Mouse (Mus musculus): ENCODE measurements at regions not wholly inside any gene's neighbourhood (a gene's known extent, or its start where the extent isn't known, plus 50 kb on each side); places are given as distances from the start of the nearest gene placed in this dataset.

DNA sequence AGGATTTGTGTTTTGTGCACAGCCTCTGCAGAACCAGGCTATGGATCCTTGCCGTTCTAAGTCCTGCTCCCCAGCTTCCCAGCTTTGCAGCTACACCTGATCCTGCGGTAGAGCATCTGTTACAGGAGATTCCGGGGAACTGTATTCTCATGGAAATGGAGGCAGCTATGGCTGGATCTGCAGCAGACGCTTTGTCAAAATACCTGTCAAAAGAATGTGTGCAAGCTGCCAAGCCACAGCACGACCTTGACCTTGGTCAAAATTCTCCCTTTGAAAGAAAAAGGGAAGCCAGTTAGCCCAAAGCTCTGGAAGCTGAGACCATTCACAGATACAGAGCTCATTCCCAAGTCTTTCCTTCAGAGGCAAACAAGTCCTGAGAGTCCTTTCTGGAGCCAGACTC, 255.3 kb downstream of the Med13l start:
- no peak for DNase-seq (ENCODE audit: low spot score)

DNA sequence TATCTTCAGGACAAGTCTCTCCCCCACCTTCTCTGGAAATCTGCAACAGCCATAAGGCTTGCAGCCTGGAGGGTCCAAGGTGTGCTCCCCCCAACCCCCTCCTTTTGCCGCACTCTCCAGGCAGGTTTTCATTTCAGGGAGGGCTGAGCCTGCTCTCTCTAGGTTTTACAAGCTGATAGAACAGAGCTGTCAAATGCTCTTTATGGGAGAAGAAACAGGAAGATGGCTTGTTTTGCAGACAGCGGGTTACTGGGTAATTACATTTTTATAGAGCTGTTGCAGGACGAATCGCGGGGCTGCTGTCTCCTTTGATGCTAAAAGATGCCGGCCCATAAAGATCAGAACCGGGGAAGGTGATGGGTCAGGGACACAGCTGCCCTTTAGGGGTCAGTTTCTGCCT, 257.8 kb downstream of the Med13l start:
- no peak for DNase-seq (ENCODE audit: low spot score)

- no peak for DNase-seq (ENCODE audit: low spot score)
These were observed 264.3 kb downstream of the Med13l start for GRCm38 (mm10) chr5:118824791-118825190.

DNA sequence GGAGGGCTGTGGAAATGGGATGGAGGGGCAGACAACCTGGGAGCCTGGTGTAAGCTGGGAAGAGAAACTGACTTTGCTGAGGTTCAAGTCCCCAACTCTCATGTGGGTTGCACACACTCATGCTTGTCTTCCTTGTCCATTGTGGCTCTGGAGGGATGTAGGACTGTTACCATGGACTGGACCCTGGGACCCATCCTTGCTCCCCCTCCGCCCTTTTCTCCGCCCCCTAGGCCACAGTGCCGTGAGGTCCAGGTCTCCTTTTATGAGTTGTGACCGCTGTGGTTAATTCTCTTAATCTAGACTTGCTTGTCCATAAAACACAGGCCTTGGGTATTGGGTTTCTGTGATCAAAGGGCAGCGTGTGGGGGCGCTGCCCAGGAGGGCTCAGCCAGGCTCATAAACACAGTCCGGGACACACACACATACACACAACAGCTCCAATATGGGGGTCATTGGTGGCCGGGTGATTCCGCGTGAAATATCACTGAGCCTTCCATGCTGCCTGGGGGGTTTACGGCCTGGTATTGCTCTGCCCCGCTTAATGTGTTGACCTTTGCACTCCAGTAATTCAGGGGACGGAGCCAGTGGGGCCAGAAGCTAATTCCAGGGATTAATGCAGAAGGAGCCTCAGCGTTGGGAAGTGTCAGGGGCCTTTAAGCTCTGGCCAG, 268.7 kb downstream of the Med13l start:
- DNase-seq (ENCODE audit: low spot score), result peak; percentile 69

DNA sequence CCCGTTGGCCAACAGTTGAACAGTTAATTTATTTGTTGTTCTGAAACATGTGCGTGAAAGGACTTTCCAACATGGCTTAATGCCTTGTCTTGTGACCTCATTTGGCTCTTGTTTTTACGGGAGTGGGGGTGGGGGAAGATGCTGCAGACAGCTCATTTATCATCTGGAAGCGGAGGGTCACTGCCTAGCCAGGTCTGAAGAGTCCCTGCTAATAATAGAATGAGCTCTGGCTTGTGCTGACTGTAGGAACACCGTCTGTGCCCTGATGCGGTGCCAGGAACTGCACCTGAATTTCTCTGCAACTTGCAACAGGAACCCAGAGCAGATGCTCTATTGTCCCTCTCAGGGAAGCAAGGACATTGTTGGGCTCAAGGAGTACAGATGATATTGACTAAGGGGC, 272.2 kb downstream of the Med13l start:
- DNase-seq (ENCODE audit: low spot score), result peak; percentile 57

DNA sequence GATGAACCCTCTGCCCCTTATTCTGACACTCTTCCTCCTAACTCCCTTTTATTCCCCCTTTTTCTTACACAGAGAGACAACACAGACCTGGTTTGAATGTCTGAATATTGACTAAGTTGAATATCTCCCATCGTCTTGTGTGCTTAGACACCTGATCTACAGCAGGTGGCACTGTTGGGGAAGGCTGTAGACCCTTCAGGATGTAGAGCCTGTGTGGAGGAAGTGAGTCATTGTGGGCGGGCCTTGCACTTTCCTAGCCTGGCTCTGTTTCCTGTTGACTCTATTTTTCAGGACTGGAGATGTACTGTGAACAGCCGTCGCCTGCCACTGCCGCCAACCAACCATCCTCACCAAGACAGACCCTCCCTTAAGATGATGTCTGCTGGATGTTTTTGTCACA, 273.6 kb downstream of the Med13l start:
- DNase-seq (ENCODE audit: low spot score), result no peak

- DNase-seq (ENCODE audit: low spot score), result no peak
These were observed 276.5 kb downstream of the Med13l start for GRCm38 (mm10) chr5:118837001-118837400.

- no peak for DNase-seq (ENCODE audit: low spot score)
These were observed 277.9 kb downstream of the Med13l start for GRCm38 (mm10) chr5:118838421-118838820.

DNA sequence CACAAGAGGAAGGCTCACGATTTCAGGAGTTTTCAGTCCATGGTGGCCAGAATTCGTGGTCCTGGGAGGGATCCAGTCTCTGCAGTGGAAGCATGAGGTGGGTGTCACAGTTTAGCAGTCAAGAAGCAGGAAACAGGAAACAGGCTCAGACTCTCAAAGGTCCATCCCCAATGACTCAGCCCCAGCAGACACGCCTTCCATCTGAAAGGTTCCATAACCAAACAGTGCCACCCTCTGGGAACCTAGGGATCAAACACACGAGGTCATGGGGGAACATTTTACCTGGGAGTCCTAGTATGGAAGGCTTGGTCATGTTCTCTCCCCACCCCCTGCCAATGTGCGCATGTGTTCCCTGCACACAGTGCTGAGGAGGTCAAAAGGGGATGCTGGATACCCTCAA, 279.4 kb downstream of the Med13l start:
- peak; percentile 27 for DNase-seq (ENCODE audit: low spot score)

DNA sequence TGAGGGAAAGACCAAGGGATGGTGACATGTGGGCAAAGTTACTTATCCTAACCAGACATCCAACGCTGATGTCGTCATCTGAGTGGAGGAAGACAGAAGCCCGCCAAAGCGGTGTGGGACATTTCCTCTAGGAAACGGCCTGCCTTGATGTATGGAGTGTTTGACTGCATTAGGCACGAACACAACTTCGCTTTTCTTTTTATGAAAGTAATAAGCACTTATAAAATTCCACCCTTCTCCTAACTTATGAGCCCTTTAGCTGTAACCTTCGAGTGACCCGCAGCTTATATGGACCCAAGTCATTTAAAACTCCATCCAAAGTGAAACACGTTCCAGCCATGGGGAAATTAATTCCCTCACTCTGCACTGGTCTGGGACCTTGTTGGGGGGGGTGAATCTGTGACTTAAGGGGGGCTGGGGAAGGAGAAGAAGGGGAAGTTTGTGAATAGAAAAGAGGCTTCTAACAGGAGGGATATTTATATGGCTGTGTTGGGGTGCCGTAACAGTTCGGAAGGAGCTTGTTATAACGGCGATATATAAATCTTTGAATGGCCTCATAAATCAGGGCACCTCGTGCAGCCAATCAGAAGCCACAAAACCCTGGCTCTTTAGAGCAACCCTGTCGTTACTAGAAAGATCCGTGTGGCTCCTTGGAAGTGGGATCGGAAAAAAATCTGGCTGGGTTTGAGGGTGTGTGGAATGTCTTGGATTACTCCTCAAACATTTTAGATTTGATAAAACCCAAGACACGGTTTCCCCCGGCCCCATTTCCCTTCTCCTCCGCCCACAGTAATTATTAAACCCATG, 280.9 kb downstream of the Med13l start:
- no peak for DNase-seq (ENCODE audit: low spot score)

DNA sequence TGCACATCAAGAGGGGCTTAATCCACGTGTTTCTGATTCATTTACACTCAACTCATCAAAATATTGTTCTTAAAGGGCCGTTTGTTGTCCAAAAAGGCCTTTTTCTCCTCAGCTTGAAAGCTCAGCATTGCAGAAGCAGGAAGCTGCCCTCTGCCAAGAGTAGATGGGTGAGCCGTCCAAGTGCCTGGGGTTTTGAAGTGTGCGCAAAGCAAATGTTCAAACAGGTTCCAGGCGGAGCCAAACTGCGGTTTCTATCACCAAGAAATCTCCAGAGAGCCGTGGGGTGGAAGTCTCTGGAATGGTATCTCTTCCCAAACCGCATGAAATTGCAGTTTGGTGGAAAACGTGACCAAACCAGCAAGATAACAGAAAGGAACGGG, 281.5 kb downstream of the Med13l start:
- no peak for DNase-seq (ENCODE audit: low spot score)

GRCm38 (mm10) chr5:118857001-118857400, 296.5 kb downstream of the Med13l start:
- no peak for DNase-seq (ENCODE audit: low spot score)

GRCm38 (mm10) chr5:118861143-118861847, 300.8 kb downstream of the Med13l start:
- DNase-seq (ENCODE audit: low spot score), result no peak

GRCm38 (mm10) chr5:118867511-118867910, 307.0 kb downstream of the Med13l start:
- DNase-seq (ENCODE audit: low spot score), result no peak

DNA sequence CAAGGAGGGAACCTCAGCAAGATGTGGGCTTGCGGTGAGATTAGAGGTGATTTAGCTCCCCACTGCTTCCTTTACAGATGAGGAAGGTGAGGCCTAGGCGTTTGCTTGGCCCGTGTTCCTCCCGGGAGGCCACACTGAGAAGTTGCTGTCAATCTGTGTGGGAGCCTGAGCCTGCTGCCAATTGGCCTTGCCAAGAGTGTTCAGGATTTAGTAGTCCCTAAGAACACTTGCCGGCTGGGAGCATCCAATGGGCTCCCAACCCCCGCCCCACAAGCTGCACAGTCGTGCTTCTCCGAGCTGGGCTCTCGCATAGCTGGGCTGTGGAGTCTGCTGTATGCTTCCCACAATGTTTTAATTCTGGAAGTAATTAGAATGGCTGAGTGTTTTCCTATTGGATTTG, 308.9 kb downstream of the Med13l start:
- DNase-seq (ENCODE audit: low spot score), result no peak

DNA sequence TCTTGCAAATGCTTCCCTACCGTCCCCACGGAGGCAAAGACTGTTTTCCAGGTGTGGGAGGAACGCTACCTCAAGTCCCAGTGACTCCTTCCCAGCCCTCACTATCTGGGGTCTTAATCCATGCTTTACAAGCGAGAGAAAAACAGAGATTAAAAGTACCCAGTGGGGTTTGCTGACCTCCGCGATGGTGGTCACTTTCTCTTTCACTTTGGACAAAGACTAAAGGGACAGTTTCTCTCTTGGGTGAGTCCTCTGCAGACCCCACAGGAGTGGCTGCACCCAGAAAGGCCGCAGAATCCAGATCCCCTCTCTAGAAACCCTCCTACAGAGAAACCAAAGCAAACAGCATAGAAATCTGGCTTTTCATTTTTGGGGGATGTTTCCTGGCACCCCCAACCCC, 313.4 kb downstream of the Med13l start:
- no peak for DNase-seq (ENCODE audit: low spot score)

DNA sequence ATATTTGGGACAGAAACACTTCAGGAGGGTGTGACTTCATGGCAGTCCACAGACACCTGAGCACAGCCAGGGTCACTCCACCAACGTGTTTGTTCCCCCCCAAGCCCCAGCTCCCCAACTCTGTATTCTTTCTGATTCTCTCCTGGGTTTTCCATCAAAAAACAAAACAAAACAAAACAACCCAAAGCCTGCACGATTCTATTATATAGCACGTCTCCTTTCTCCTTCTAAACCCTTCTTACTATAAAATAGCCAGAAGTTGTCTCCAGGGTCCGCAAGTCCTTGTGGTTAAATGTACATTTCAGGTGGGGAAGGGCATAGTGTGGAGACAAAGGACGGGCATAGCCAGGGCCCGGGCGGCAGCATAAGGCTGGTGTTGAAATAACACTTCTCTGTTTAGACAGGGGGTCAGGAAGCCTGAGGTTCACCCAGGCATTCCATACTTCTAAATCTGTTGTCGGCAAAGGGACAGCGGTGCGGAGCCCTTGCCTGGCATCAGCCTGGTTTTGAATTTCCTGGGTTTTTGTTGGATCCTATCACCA, 314.7 kb downstream of the Med13l start:
- no peak for DNase-seq (ENCODE audit: low spot score)

GRCm38 (mm10) chr5:118876586-118877312, 316.3 kb downstream of the Med13l start:
- peak; percentile 58 for DNase-seq (ENCODE audit: low spot score)

GRCm38 (mm10) chr5:118877313-118877669, 316.8 kb downstream of the Med13l start:
- DNase-seq (ENCODE audit: low spot score), result peak; percentile 85

DNA sequence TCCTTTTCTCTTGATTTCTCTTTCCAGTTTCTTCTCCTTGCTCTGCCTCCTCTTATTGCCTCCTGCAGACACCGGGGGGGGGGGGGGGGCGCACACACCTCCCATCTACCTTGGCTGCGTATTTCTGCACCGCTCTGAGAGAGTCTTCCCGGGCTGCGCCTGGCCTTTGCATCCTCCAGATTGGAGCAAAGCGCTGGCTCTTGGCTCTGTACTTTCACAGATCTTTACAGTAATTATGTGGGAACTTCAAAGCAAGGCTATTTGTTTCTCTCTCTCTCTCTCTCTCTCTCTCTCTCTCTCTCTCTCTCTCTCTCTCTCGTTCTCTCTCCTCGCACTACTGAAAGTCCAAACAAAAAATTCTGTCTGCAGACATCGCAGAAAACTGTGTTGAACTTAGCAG, 317.4 kb downstream of the Med13l start:
- no peak for DNase-seq (ENCODE audit: low spot score)

DNA sequence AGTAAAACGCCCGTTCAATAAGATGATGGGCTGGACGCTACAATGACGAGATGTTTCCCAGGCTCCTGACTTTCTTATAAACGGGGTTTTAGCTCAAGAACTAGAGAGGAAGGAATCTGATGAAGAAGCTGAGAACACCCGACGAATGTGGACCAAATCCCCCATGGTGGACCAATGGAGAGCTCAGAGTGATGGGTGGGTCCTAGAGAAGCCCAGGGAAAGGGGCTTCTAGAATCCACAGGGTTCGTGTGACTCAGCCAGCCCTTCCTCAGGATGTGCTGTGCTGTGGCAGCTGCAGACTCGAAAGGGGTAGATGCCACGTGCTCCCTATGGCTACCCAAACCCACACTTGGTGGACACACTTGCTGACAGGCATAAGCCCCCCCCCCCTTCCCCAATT, 318.2 kb downstream of the Med13l start:
- DNase-seq (ENCODE audit: low spot score), result no peak

DNA sequence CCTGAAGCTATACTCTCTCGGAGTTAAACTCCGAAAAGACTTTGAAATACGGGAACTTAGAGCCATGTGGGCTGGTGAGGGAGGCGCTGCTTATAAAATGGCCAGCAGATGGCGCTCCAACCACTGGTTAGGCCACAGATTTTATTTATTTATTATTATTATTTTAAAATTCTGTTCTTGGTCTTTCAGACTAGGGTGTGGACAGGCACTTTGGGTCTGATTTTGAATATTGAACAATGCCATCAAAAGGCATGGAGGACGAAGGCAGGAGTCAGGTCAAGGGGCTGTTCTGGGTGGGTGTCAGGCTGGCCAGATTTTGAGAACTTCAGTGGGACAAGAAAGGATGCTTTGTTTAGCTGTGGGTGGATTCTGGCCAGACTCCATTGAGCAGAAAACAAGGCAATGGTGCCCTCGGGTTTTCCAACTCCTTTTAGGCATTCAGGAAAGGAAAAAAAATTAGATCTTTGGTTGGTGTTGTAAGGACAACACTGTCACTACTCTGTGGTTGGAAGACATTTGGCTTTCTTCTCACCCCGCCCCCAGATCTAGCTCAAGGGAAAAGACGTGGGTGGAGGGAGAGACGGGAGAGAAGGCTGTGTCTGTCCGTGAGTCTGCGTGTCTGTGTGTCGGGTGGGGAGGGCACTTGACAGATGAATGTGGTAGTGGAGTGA, 319.5 kb downstream of the Med13l start:
- DNase-seq (ENCODE audit: low spot score), result peak; percentile 87

All from embryo, embryonic 10 days (tissue).